Mouse (Mus musculus): ENCODE data around the gene 2210016L21Rik. TPM values are rescaled to one million over a fixed set of nuclear protein-coding genes. Genes with fewer than 3 reads are reported as not detected.

2210016L21Rik gene
- 53.0 TPM for polyA plus RNA-seq (2021)

DNA sequence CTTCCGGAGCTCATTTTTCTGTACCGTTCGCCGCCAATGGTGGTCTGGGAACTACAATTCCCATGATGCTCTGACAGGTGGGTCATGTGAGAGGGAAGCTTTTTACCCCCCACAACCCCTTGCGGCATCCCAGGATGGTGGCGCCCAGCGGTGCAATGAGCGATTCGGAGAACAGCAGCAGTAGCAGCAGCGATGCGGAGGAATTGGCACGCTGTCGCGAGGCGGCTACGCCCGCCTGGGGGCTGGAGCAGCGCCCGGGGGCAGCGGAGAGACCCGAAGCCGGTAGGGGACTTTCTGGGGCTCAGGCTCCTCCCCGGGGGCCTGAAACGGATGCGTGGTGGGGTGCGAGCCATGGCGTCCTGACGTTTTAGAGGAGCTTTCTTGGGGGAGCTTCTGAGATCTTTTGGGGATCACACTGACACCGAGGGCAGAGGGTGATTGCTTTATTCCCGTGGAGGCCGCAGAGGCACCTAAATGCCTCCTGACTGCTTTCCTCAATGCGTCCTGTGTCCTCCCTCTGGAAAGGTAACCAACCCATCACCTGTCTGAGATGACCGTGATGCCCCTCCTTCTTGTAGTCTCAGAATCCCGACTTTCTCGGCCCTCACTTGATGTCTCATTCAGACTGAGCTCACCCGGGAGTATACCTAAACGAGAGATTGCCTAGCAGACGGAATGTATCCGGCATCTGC lies at the start of gene 2210016L21Rik:
TSS of gene 2210016L21Rik (plus strand) at position 85 of the 692 bp plus-strand sequence.
- no peaks in the 10 kb centered on the region for H3K27me3 ChIP-seq
- in situ Hi-C loops (cut with MboI; ENCODE audit: low pct_unique_long_range_greater_than_20kb), result no loop called here
- no peak for TF ChIP-seq CTCF (IDR thresholded peaks at IDR 0.05)
- ATAC-seq, result peak; percentile 74
- POLR2A ChIA-PET, result interaction anchor here (0.6 kb wide), 1 partner anchor 17 kb away, joined by 3 read pairs; no protein-coding TSS in a partner anchor
- no peak for DNase-seq (ENCODE audit: low read depth, low spot score)
- CTCF ChIA-PET, result interaction anchor here (1.1 to 2.3 kb wide), 3 partner anchors 15 to 37 kb away, joined by 3 to 7 read pairs (median 3); no protein-coding TSS in a partner anchor

- POLR2A ChIA-PET, result no interaction called here
- in situ Hi-C loops (cut with MboI; ENCODE audit: low pct_unique_long_range_greater_than_20kb), result no loop called here
- no peak for TF ChIP-seq CTCF (IDR thresholded peaks at IDR 0.05)
- no peaks in the 10 kb centered on the region for H3K27me3 ChIP-seq
- ATAC-seq, result no peak
- DNase-seq (ENCODE audit: low read depth, low spot score), result no peak
- CTCF ChIA-PET, result no interaction called here
These were observed 46.4 kb upstream of the 2210016L21Rik start for GRCm38 (mm10) chr5:114895542-114895941.

DNA sequence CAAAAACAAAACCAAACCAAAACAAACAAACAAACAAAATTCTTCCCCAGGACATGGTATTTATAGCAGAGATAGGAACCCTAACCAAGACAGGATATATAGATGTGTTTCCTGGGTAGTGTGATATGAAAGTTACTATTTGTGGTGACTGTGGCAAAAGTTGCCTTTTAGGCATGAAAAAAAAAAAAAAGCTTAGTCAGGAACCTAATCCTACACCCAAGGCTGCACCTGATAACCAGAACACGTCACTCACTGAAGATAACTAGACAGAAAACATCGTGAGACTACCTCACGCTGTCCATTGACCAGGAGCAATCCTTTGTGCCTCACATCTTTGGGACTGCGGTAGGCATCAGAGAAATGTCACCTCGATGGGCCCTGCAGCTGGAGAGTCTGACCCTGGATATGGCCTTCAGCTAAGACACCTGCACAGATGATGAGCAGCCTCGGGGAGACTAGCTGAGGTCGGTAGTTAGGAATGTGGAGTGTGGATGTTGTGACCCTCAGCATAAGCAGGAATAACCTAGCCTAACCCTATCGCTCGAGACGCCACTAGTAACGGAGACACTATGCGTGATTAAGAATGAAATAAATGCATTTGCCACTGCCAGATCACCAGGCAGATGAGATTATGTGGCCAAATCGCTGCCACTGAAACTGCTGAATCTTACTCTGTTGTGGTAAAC lies 45.1 kb upstream of the 2210016L21Rik start, which contains the start of gene Oasl2:
TSS of gene Oasl2 (plus strand) at position 249 of the 686 bp plus-strand sequence.
- ChIA-PET POLR2A (interaction anchor here (0.6 to 1.5 kb wide), 2 partner anchors 18 to 183 kb away, joined by 3 to 6 read pairs; no protein-coding TSS in a partner anchor), CTCF (no interaction called here)
- in situ Hi-C loops (cut with MboI; ENCODE audit: low pct_unique_long_range_greater_than_20kb), result no loop called here
- DNase-seq (ENCODE audit: low read depth, low spot score) (no peak), ATAC-seq (no peak)
- H3K27me3 ChIP-seq, result no peaks in the 10 kb centered on the region
- TF ChIP-seq CTCF (IDR thresholded peaks at IDR 0.05), result no peak

DNA sequence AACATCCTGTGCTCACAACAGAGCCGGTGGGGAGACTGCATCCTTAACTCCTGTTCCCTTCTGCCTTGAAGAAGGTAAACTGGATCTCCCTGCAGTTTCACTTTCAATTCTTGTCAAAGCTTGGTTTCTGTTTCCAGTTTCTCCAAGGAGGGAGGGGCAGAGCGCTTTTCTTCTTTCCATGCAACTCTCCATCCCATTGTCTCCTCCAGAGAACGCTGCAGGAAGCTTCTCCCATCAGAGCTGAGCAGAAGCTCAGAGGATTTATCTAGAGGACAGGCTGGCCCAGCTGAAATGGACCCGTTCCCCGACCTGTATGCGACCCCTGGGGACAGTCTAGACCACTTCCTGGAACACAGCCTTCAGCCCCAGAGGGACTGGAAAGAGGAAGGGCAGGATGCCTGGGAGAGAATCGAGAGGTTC lies 44.6 kb upstream of the 2210016L21Rik start:
- no peak for TF ChIP-seq CTCF (IDR thresholded peaks at IDR 0.05)
- POLR2A ChIA-PET, result interaction anchor here (0.6 to 1.5 kb wide), 2 partner anchors 19 to 182 kb away, joined by 3 to 6 read pairs; no protein-coding TSS in a partner anchor
- H3K27me3 ChIP-seq, result no peaks in the 10 kb centered on the region
- CTCF ChIA-PET, result interaction anchor here (0.9 kb wide), 1 partner anchor 10 kb away, joined by 4 read pairs; no protein-coding TSS in a partner anchor
- in situ Hi-C loops (cut with MboI; ENCODE audit: low pct_unique_long_range_greater_than_20kb), result no loop called here
- no peak for DNase-seq (ENCODE audit: low read depth, low spot score)
- no peak for ATAC-seq

GRCm38 (mm10) chr5:114898857-114899256 lies 43.1 kb upstream of the 2210016L21Rik start:
- no peaks in the 10 kb centered on the region for H3K27me3 ChIP-seq
- no peak for ATAC-seq
- ChIA-PET CTCF (no interaction called here), POLR2A (interaction anchor here (0.8 kb wide), 1 partner anchor 22 kb away, joined by 4 read pairs; no protein-coding TSS in a partner anchor)
- in situ Hi-C loops (cut with MboI; ENCODE audit: low pct_unique_long_range_greater_than_20kb), result no loop called here
- no peak for TF ChIP-seq CTCF (IDR thresholded peaks at IDR 0.05)
- DNase-seq (ENCODE audit: low read depth, low spot score), result no peak

DNA sequence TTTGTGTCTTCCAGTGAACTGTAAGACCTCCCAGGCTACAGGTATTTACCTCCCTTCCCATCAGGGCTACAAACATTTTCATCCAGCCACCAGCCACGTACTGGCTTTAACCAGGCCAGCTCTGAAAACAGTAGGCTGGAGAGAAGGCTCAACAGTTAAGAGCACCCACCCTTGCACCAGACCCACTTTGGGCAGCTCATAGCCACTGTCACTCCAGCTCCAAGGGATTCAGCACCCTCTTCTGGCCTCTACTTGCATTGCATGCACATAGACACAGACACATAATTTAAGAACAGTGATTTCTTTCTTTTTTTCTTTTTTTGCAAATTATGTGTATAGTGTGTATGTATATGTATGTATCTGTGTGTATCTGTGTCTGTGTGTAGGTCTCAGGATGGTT lies 39.5 kb upstream of the 2210016L21Rik start:
- in situ Hi-C loops (cut with MboI; ENCODE audit: low pct_unique_long_range_greater_than_20kb), result loop anchor here (5.0 kb wide), 1 partner anchor 205 kb away; no protein-coding TSS in a partner anchor
- peak; percentile 89 for TF ChIP-seq CTCF (IDR thresholded peaks at IDR 0.05)
- no peaks in the 10 kb centered on the region for H3K27me3 ChIP-seq
- ChIA-PET POLR2A (interaction anchor here (0.6 kb wide), 1 partner anchor 43 kb away, joined by 4 read pairs; no protein-coding TSS in a partner anchor), CTCF (interaction anchor here (0.7 to 1.4 kb wide), 6 partner anchors 11 to 218 kb away, joined by 3 to 4 read pairs (median 3); no protein-coding TSS in a partner anchor)
- ATAC-seq, result no peak
- DNase-seq (ENCODE audit: low read depth, low spot score), result no peak

GRCm38 (mm10) chr5:114908598-114909305 lies 33.2 kb upstream of the 2210016L21Rik start:
- no peak for TF ChIP-seq CTCF (IDR thresholded peaks at IDR 0.05)
- ChIA-PET POLR2A (no interaction called here), CTCF (no interaction called here)
- H3K27me3 ChIP-seq, result no peaks in the 10 kb centered on the region
- DNase-seq (ENCODE audit: low read depth, low spot score) (no peak), ATAC-seq (no peak)
- in situ Hi-C loops (cut with MboI; ENCODE audit: low pct_unique_long_range_greater_than_20kb), result no loop called here

DNA sequence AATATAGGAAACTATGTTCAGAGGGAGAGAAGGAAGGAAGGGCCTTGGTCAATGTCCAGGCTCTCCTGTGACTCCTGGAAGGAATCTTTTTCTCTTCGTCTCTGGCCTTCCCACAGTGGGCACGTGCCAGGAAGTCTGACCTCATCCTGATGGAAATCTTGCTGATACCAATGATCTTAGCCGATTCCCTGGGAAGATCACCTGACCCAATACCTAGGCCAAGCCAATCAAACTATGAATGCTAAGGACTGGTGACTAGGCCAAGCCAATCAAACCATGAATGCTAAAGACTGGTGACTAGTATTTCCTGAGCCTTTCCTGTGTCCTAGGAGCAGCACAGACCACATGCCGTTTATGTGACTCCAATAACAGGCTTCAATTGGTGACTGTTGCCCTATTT lies 28.3 kb upstream of the 2210016L21Rik start:
- TF ChIP-seq CTCF (IDR thresholded peaks at IDR 0.05), result no peak
- ATAC-seq (no peak), DNase-seq (ENCODE audit: low read depth, low spot score) (no peak)
- ChIA-PET POLR2A (no interaction called here), CTCF (interaction anchor here (1.1 kb wide), 1 partner anchor 11 kb away, joined by 3 read pairs; no protein-coding TSS in a partner anchor)
- in situ Hi-C loops (cut with MboI; ENCODE audit: low pct_unique_long_range_greater_than_20kb), result no loop called here
- H3K27me3 ChIP-seq, result no peaks in the 10 kb centered on the region

- in situ Hi-C loops (cut with MboI; ENCODE audit: low pct_unique_long_range_greater_than_20kb), result no loop called here
- no peak for ATAC-seq
- POLR2A ChIA-PET, result no interaction called here
- DNase-seq (ENCODE audit: low read depth, low spot score), result no peak
- CTCF ChIA-PET, result no interaction called here
- TF ChIP-seq CTCF (IDR thresholded peaks at IDR 0.05), result no peak
- H3K27me3 ChIP-seq, result no peaks in the 10 kb centered on the region
These were observed 27.1 kb upstream of the 2210016L21Rik start for GRCm38 (mm10) chr5:114914855-114915254.

- POLR2A ChIA-PET, result no interaction called here
- in situ Hi-C loops (cut with MboI; ENCODE audit: low pct_unique_long_range_greater_than_20kb), result no loop called here
These were observed 26.1 kb upstream of the 2210016L21Rik start for GRCm38 (mm10) chr5:114915854-114916253.

More at GRCm38 (mm10) chr5:114915854-114916253, 26.1 kb upstream of the 2210016L21Rik start:
- ATAC-seq, result no peak
- no peak for TF ChIP-seq CTCF (IDR thresholded peaks at IDR 0.05)
- CTCF ChIA-PET, result no interaction called here
- DNase-seq (ENCODE audit: low read depth, low spot score), result no peak
- H3K27me3 ChIP-seq, result no peaks in the 10 kb centered on the region
